Mouse (Mus musculus): ENCODE measurements around the gene Lcn6.

- no peak for TF ChIP-seq CTCF (IDR thresholded peaks at IDR 0.05; ENCODE audit: low read depth)
- TF ChIP-seq EP300 (IDR thresholded peaks at IDR 0.05; ENCODE audit: low read depth): no peak
These were observed 15.2 kb upstream of the Lcn6 start for GRCm38 (mm10) chr2:25661245-25661970.
